Mouse (Mus musculus) heart, embryonic 15.5 days (tissue): Measurements from ENCODE around the gene Dbf4. TPM values are rescaled to one million over a fixed set of nuclear protein-coding genes. Genes with fewer than 3 reads are reported as not detected.

Experiments used
- ATAC-seq: fragments of 200-750 bp; cut with Nextera tagmentation; replicated peaks from 2 replicates; pipeline ENCODE4 v1.8.0; 2017; ENCODE audit warnings: low read depth, moderate TSS enrichment; ENCODE audit not compliant: insufficient number of reproducible peaks, insufficient read depth, low FRiP score
- H3K27ac ChIP-seq: fragments of 300-500 bp; sonication (generic); 2 replicates; pipeline ENCODE4 v1.5.1; 2015; ENCODE audit warnings: mild to moderate bottlenecking, inconsistent platforms
- H3K27me3 ChIP-seq: fragments of 300-500 bp; sonication (generic); 2 replicates; pipeline ENCODE4 v1.6.1; 2015; ENCODE audit warnings: inconsistent platforms
- H3K36me3 ChIP-seq: fragments of 300-500 bp; sonication (generic); 2 replicates; pipeline ENCODE4 v1.6.1; 2015; ENCODE audit warnings: mild to moderate bottlenecking, inconsistent platforms
- H3K4me1 ChIP-seq: fragments of 300-500 bp; sonication (generic); replicated peaks from 2 replicates; pipeline ENCODE4 v1.6.1; 2015; ENCODE audit warnings: inconsistent platforms
- H3K4me2 ChIP-seq: fragments of 300-500 bp; sonication (generic); 2 replicates; pipeline ENCODE4 v1.6.1; 2015; ENCODE audit warnings: inconsistent platforms, mild to moderate bottlenecking, moderate library complexity
- H3K4me3 ChIP-seq: fragments of 300-500 bp; sonication (generic); 2 replicates; pipeline ENCODE4 v1.5.1; 2015; ENCODE audit warnings: mild to moderate bottlenecking, inconsistent platforms
- H3K9ac ChIP-seq: fragments of 300-500 bp; sonication (generic); 2 replicates; pipeline ENCODE4 v1.6.1; 2015; ENCODE audit warnings: mild to moderate bottlenecking, inconsistent platforms
- H3K9me3 ChIP-seq: fragments of 300-500 bp; sonication (generic); replicated peaks from 2 replicates; pipeline ENCODE4 v1.6.1; 2016; ENCODE audit warnings: inconsistent platforms
- WGBS: fragments of 180-500 bp; shearing (Covaris S2); methylation state at CpG from one replicate; pipeline ENCODE4 v1.1.7; 2015; ENCODE audit warnings: mixed read lengths; 5-methylcytosine and 5-hydroxymethylcytosine counted together
- polyA plus RNA-seq: library from polyadenylated mRNA; unstranded; fragments of >200 nt; fragmentation: Nextera tagmentation; extraction: Ambion mirVana; gene quantifications from 2 replicates; pipeline ENCODE4 v1.2.1, GENCODE M21; 2015

The Dbf4 gene
- polyA plus RNA-seq: 21.6 and 21.8 TPM in 2 replicates

- Histone ChIP-seq H3K27ac (peak within 1 kb of the TSS; percentile 87), H3K4me3 (peak within 1 kb of the TSS; percentile 88), H3K27me3 (no peaks in the 10 kb centered on the region), H3K4me2 (peak within 1 kb of the TSS; percentile 86), H3K4me1 (peaks cover 16% of the 10 kb centered on the region), H3K9ac (peak within 1 kb of the TSS; percentile 87), H3K9me3 (no peaks in the 10 kb centered on the region), H3K36me3 (peaks cover 11% of the 10 kb centered on the region; the same call in 1 of the 2 replicates)
- under 1% methylated on average over 82 of the region's 93 CpGs for WGBS
- ATAC-seq: peak; percentile 96
Measured at GRCm38 (mm10) chr5:8422157-8422931, at the start of gene Dbf4, which contains the start of gene Slc25a40. Dbf4 (minus strand) TSS chr5:8422716. Slc25a40 (plus strand) TSS chr5:8422850.

GRCm38 (mm10) chr5:8456561-8456960 lies 34.0 kb upstream of the Dbf4 start:
- Histone ChIP-seq H3K4me2 (no peak overlapping the region), H3K4me3 (no peak overlapping the region), H3K27ac (no peak overlapping the region), H3K4me1 (no peaks in the 10 kb centered on the region), H3K36me3 (peaks cover 19% of the 10 kb centered on the region; the same call in 1 of the 2 replicates), H3K9ac (no peak overlapping the region), H3K9me3 (no peaks in the 10 kb centered on the region), H3K27me3 (no peaks in the 10 kb centered on the region)
- WGBS: 77% methylated on average over 5 of the region's 5 CpGs
- no peak for ATAC-seq

DNA sequence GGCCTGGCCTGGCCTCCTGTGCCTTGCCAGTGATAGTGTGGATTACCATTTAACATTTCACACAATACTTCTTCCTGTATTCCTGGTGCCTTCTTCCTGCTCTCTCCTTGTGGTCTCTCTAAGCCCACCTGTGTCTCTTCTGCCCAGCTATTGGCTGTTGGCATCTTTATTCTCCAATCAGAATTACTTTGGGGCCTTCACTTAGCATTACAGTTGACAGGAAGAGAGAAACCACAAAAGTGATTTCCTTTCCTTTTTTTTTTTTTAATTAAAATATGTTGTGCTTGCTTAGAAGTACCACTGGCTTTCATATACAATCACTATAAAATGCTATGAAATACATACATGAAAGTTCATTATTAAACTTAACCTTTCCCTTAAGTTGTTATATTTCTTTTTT lies 33.0 kb upstream of the Dbf4 start:
- no peak overlapping the region for H3K4me2 ChIP-seq
- H3K27me3 ChIP-seq: no peaks in the 10 kb centered on the region
- H3K4me3 ChIP-seq: no peak overlapping the region
- H3K36me3 ChIP-seq: peaks cover 19% of the 10 kb centered on the region; the same call in 1 of the 2 replicates
- no peaks in the 10 kb centered on the region for H3K9me3 ChIP-seq
- H3K27ac ChIP-seq: no peak overlapping the region
- ATAC-seq: no peak
- H3K4me1 ChIP-seq: no peaks in the 10 kb centered on the region
- H3K9ac ChIP-seq: no peak overlapping the region

- Histone ChIP-seq H3K27me3 (no peaks in the 10 kb centered on the region), H3K9ac (no peak overlapping the region), H3K36me3 (no peaks in the 10 kb centered on the region), H3K4me1 (no peaks in the 10 kb centered on the region), H3K4me2 (no peak overlapping the region), H3K4me3 (no peak overlapping the region), H3K27ac (no peak overlapping the region), H3K9me3 (no peaks in the 10 kb centered on the region)
- 70% methylated on average over 2 of the region's 2 CpGs for WGBS
- ATAC-seq: no peak
Measured at GRCm38 (mm10) chr5:8439095-8439494, 16.6 kb upstream of the Dbf4 start.

DNA sequence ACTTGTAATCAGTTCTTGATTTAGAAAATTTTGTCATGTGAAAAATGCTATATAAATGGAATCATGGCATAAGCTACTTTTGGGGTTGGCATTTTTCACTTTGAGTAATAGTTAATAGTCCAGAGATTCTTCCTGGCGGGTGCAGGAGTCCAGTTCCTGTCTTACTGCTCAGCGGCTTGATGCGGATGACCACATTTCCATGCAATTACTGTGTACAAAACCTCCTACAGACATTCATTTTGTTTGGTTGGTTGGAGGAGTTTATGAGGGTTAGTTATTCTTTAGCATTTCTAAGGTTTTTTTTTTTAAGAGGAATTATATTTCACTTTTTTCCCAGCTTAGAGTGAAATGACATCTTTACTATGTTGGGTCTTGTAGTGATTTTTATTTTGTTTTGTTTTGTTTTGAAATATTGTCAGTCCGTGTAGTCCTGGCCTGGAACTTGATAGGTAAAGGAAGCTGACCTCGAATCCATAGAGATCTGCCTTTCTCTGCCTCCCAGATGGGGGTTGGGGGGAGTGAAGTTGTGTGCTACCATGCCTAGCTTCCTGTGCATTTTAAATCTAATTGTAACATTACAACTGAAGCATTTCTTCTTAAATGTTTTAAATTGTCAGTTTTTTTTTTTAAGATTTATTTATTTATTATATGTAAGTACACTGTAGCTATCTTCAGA lies 15.1 kb upstream of the Dbf4 start:
- ATAC-seq: no peak
- Histone ChIP-seq H3K9ac (no peak overlapping the region), H3K4me1 (no peaks in the 10 kb centered on the region), H3K4me3 (no peak overlapping the region), H3K27ac (no peak overlapping the region), H3K36me3 (no peaks in the 10 kb centered on the region), H3K27me3 (no peaks in the 10 kb centered on the region), H3K4me2 (no peak overlapping the region), H3K9me3 (no peaks in the 10 kb centered on the region)
- 91% methylated on average over 5 of the region's 5 CpGs for WGBS

DNA sequence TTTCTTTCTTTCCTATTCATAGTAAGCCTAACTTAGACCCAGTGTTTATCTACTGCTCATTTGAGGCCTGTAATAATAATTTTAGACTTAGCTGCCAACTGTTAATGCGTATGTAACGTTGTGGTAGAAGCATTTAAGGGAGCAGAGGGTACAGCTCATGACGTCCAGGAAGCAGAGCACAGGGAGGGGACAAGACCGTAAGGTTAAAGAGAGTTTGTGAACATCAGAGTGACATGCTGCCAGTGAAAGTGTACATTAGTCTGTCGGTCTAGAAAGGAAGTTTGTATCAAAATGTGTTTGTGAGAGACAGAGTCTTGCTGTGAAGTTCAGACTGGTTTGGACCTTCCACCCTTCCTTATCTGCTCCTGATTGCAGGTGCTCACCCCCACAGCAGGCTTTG lies 3.4 kb upstream of the Dbf4 start:
- H3K4me1 ChIP-seq: peaks cover 14% of the 10 kb centered on the region; the same call in 1 of the 2 replicates
- no peak for ATAC-seq
- 53% methylated on average over 5 of the region's 5 CpGs for WGBS

DNA sequence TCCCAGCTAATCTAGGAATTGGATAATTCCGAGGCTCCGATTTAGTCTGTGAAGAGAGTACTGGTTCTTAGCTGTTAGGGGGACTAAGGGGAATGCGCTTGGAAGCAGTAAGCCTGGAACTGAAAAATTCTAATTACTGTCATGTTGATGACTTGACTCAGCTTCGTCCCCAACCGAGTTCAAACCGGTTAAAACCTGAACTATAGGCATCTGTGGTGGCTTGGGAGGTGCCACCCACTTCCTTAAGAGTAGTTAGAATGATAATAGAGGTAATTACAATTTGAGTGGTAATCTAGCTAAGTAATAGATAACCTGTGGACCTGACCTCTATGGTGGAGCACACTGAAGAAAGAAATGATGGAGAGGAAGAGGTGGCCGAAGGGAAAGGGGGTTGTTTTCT lies 1.6 kb upstream of the Dbf4 start:
- Histone ChIP-seq H3K9me3 (no peaks in the 10 kb centered on the region), H3K4me3 (peak overlapping the region; percentile 88), H3K4me2 (peak overlapping the region; percentile 86), H3K9ac (peak overlapping the region; percentile 16), H3K27ac (no peak overlapping the region), H3K4me1 (peaks cover 16% of the 10 kb centered on the region), H3K27me3 (no peaks in the 10 kb centered on the region), H3K36me3 (peaks cover 8% of the 10 kb centered on the region; the same call in 1 of the 2 replicates)
- WGBS: 30% methylated on average over 7 of the region's 7 CpGs
- no peak for ATAC-seq

More for the DNA sequence above, 3.4 kb upstream of the Dbf4 start:
- no peaks in the 10 kb centered on the region for H3K27me3 ChIP-seq
- 0 out of 2 replicates have a peak, but pooled peaks cover 5% of the 10 kb centered on the region for H3K36me3 ChIP-seq
- no peak overlapping the region for H3K9ac ChIP-seq
- no peak overlapping the region for H3K4me3 ChIP-seq
- H3K4me2 ChIP-seq: no peak overlapping the region
- H3K27ac ChIP-seq: no peak overlapping the region
- H3K9me3 ChIP-seq: no peaks in the 10 kb centered on the region

DNA sequence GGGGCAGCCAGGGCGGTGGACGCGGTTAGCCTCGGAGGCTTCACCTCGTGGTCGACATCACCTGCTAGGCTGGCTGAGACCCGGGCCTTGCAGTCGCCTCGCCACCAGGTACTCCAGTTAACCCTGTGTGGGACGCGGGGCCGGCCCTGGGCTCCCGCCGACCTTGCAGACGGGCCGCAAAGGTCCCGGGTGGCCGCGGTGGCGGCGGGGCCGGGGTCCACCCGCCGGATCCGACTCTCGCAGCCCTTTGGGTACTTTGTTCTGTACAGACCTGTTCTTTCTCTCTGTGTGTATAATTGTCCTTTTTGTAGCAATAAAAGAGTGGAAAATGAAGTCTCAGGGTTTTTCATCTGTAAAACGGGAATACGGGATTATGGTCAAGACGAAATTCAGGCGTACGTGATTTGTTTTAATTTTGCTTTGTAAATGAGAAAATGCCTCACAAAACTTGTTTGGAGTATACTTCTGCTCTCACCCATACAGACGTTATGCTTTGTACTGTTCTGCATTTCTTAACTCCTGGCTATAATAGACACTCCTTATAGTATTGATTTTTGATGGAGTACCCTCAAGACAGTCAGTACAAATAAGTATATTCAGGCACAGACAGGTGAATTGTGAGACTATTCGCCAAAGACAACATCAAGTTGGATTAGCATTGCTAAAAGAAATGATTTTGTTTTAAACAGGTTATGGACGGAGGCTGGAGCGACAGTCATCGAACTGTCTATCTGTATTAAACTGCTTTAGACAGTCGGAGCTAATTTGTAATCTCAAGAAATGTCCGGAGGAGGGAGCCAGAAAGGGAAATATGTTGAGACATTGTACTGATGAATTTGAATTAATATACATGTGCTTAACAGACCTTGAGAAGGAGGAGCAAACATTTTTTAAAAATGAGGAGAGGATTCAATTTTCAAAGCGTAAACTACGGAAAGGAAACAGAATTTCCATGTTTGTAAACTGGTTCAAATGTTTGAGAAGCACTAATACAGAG lies 714 bp upstream of the Dbf4 start:
- H3K9ac ChIP-seq: peak overlapping the region; percentile 82
- peak overlapping the region; percentile 77 for H3K27ac ChIP-seq
- peak overlapping the region; percentile 86 for H3K4me2 ChIP-seq
- peaks cover 16% of the 10 kb centered on the region for H3K4me1 ChIP-seq
- no peaks in the 10 kb centered on the region for H3K27me3 ChIP-seq
- H3K36me3 ChIP-seq: peaks cover 11% of the 10 kb centered on the region; the same call in 1 of the 2 replicates
- H3K4me3 ChIP-seq: peak overlapping the region; percentile 88
- WGBS: 1% methylated on average over 40 of the region's 40 CpGs
- no peak for ATAC-seq
- no peaks in the 10 kb centered on the region for H3K9me3 ChIP-seq

GRCm38 (mm10) chr5:8421424-8421823 lies 1.1 kb downstream of the Dbf4 start:
- peak overlapping the region; percentile 88 for H3K4me3 ChIP-seq
- H3K27ac ChIP-seq: no peak overlapping the region
- H3K9ac ChIP-seq: peak overlapping the region; percentile 87
- H3K36me3 ChIP-seq: peaks cover 14% of the 10 kb centered on the region; the same call in 1 of the 2 replicates
- 14% methylated on average over 3 of the region's 3 CpGs for WGBS
- no peaks in the 10 kb centered on the region for H3K27me3 ChIP-seq
- peak overlapping the region; percentile 86 for H3K4me2 ChIP-seq
- H3K4me1 ChIP-seq: peaks cover 16% of the 10 kb centered on the region
- no peak for ATAC-seq
- H3K9me3 ChIP-seq: no peaks in the 10 kb centered on the region

DNA sequence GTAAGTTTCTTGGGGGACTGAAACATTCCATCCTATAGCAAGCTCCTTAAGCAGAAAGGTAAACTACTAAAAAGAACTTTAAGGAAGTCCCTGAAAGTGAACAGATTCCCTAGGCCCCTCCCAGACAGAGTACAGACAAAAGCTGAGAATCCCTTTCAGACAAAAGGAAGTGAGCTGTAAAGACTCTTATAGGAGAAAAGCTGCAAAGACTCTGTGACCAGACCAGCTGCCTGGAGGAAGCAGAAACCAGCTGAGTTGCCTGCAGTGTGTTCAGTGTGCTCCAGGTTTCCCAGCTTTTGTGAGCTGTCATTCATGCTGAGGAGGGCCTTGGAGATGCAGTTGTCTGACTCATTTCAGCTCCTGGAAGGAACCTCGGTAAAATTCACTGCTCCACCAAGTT lies 5.1 kb downstream of the Dbf4 start:
- H3K27me3 ChIP-seq: no peaks in the 10 kb centered on the region
- ATAC-seq: no peak
- H3K36me3 ChIP-seq: peaks cover 22% of the 10 kb centered on the region; the same call in 1 of the 2 replicates
- H3K4me3 ChIP-seq: no peak overlapping the region
- no peak overlapping the region for H3K9ac ChIP-seq
- WGBS: 44% methylated on average over 1 of the region's 1 CpGs
- H3K9me3 ChIP-seq: no peaks in the 10 kb centered on the region
- peaks cover 9% of the 10 kb centered on the region for H3K4me1 ChIP-seq
- H3K4me2 ChIP-seq: no peak overlapping the region
- no peak overlapping the region for H3K27ac ChIP-seq
